Mouse (Mus musculus): ENCODE data around the gene Gabarap. TPM values are rescaled to one million over a fixed set of nuclear protein-coding genes. Genes with fewer than 3 reads are reported as not detected.

Gene Gabarap
- polyA plus RNA-seq, 1 experiment = 826 TPM

GRCm38 (mm10) chr11:70021264-70022132 lies 30.6 kb downstream of the Gabarap start:
- Histone ChIP-seq H3K36me3 (ENCODE audit: control insufficient read depth, insufficient read depth, low read length) (no peaks in the 10 kb centered on the region), H3K27ac (ENCODE audit: control insufficient read depth, insufficient read depth, low read depth, low read length) (peak overlapping the region; percentile 52; the same call in 1 of the 2 replicates)

GRCm38 (mm10) chr11:70023481-70024150 lies 32.7 kb downstream of the Gabarap start:
- Histone ChIP-seq H3K27ac (ENCODE audit: control insufficient read depth, insufficient read depth, low read depth, low read length) (no peak overlapping the region), H3K4me1 (ENCODE audit: control insufficient read depth, insufficient read depth, low read length) (peaks cover 43% of the 10 kb centered on the region), H3K27me3 (ENCODE audit: control insufficient read depth, insufficient read depth, low read length) (no peaks in the 10 kb centered on the region), H3K4me3 (ENCODE audit: control insufficient read depth, low read depth, low read length) (peak overlapping the region; percentile 39), H3K36me3 (ENCODE audit: control insufficient read depth, insufficient read depth, low read length) (no peaks in the 10 kb centered on the region)
- no peak for TF ChIP-seq CTCF (IDR thresholded peaks at IDR 0.05; ENCODE audit: control insufficient read depth, insufficient read depth, insufficient replicate concordance, low read depth, low read length)
- no peak for TF ChIP-seq POLR2A (IDR thresholded peaks at IDR 0.05; ENCODE audit: control insufficient read depth, low read depth, low read length)

More at GRCm38 (mm10) chr11:70021264-70022132, 30.6 kb downstream of the Gabarap start:
- Histone ChIP-seq H3K27me3 (ENCODE audit: control insufficient read depth, insufficient read depth, low read length) (no peaks in the 10 kb centered on the region), H3K4me1 (ENCODE audit: control insufficient read depth, insufficient read depth, low read length) (peaks cover 29% of the 10 kb centered on the region), H3K4me3 (ENCODE audit: control insufficient read depth, low read depth, low read length) (peak overlapping the region; percentile 87)
- no peak for TF ChIP-seq CTCF (IDR thresholded peaks at IDR 0.05; ENCODE audit: control insufficient read depth, insufficient read depth, insufficient replicate concordance, low read depth, low read length)
- TF ChIP-seq POLR2A (IDR thresholded peaks at IDR 0.05; ENCODE audit: control insufficient read depth, low read depth, low read length) = no peak; the same call in 1 of the 2 replicates

GRCm38 (mm10) chr11:70024151-70024514 lies 33.2 kb downstream of the Gabarap start:
- no peak overlapping the region for H3K27ac ChIP-seq (ENCODE audit: control insufficient read depth, insufficient read depth, low read depth, low read length)
- no peaks in the 10 kb centered on the region for H3K27me3 ChIP-seq (ENCODE audit: control insufficient read depth, insufficient read depth, low read length)
- H3K36me3 ChIP-seq (ENCODE audit: control insufficient read depth, insufficient read depth, low read length) = no peaks in the 10 kb centered on the region
- H3K4me3 ChIP-seq (ENCODE audit: control insufficient read depth, low read depth, low read length) = peak overlapping the region; percentile 0; the same call in 1 of the 2 replicates
- H3K4me1 ChIP-seq (ENCODE audit: control insufficient read depth, insufficient read depth, low read length) = peaks cover 44% of the 10 kb centered on the region
- TF ChIP-seq POLR2A (IDR thresholded peaks at IDR 0.05; ENCODE audit: control insufficient read depth, low read depth, low read length) = no peak
- no peak for TF ChIP-seq CTCF (IDR thresholded peaks at IDR 0.05; ENCODE audit: control insufficient read depth, insufficient read depth, insufficient replicate concordance, low read depth, low read length)

GRCm38 (mm10) chr11:70026689-70027088 lies 35.7 kb downstream of the Gabarap start:
- TF ChIP-seq POLR2A (IDR thresholded peaks at IDR 0.05; ENCODE audit: control insufficient read depth, low read depth, low read length) = no peak
- no peak for TF ChIP-seq CTCF (IDR thresholded peaks at IDR 0.05; ENCODE audit: control insufficient read depth, insufficient read depth, insufficient replicate concordance, low read depth, low read length)
- Histone ChIP-seq H3K36me3 (ENCODE audit: control insufficient read depth, insufficient read depth, low read length) (no peaks in the 10 kb centered on the region), H3K27ac (ENCODE audit: control insufficient read depth, insufficient read depth, low read depth, low read length) (no peak overlapping the region), H3K4me3 (ENCODE audit: control insufficient read depth, low read depth, low read length) (peak overlapping the region; percentile 44), H3K27me3 (ENCODE audit: control insufficient read depth, insufficient read depth, low read length) (no peaks in the 10 kb centered on the region), H3K4me1 (ENCODE audit: control insufficient read depth, insufficient read depth, low read length) (peaks cover 49% of the 10 kb centered on the region)

- Histone ChIP-seq H3K4me3 (ENCODE audit: control insufficient read depth, low read depth, low read length) (peak overlapping the region; percentile 9; the same call in 1 of the 2 replicates), H3K27ac (ENCODE audit: control insufficient read depth, insufficient read depth, low read depth, low read length) (0 out of 2 replicates have a peak overlapping the region, but pooled peaks have one; percentile 15), H3K4me1 (ENCODE audit: control insufficient read depth, insufficient read depth, low read length) (peaks cover 46% of the 10 kb centered on the region), H3K36me3 (ENCODE audit: control insufficient read depth, insufficient read depth, low read length) (no peaks in the 10 kb centered on the region), H3K27me3 (ENCODE audit: control insufficient read depth, insufficient read depth, low read length) (no peaks in the 10 kb centered on the region)
- TF ChIP-seq CTCF (IDR thresholded peaks at IDR 0.05; ENCODE audit: control insufficient read depth, insufficient read depth, insufficient replicate concordance, low read depth, low read length) (no peak), POLR2A (IDR thresholded peaks at IDR 0.05; ENCODE audit: control insufficient read depth, low read depth, low read length) (no peak)
These were observed 36.5 kb downstream of the Gabarap start for GRCm38 (mm10) chr11:70027397-70027796.

GRCm38 (mm10) chr11:70028401-70029129 lies 37.6 kb downstream of the Gabarap start:
- Histone ChIP-seq H3K27me3 (ENCODE audit: control insufficient read depth, insufficient read depth, low read length) (no peaks in the 10 kb centered on the region), H3K36me3 (ENCODE audit: control insufficient read depth, insufficient read depth, low read length) (no peaks in the 10 kb centered on the region), H3K4me1 (ENCODE audit: control insufficient read depth, insufficient read depth, low read length) (peaks cover 44% of the 10 kb centered on the region), H3K4me3 (ENCODE audit: control insufficient read depth, low read depth, low read length) (peak overlapping the region; percentile 70), H3K27ac (ENCODE audit: control insufficient read depth, insufficient read depth, low read depth, low read length) (peak overlapping the region; percentile 15; the same call in 1 of the 2 replicates)
- no peak for TF ChIP-seq CTCF (IDR thresholded peaks at IDR 0.05; ENCODE audit: control insufficient read depth, insufficient read depth, insufficient replicate concordance, low read depth, low read length)
